Mouse (Mus musculus) liver, embryonic 15.5 days (tissue): ENCODE measurements around the gene Ash1l. TPM values are rescaled to one million over a fixed set of nuclear protein-coding genes. Genes with fewer than 3 reads are reported as not detected.

Experiments used
- ATAC-seq: fragments of 200-750 bp; cut with Nextera tagmentation; 2 replicates; pipeline ENCODE4 v1.8.0; 2017; ENCODE audit warnings: moderate number of reproducible peaks, mild to moderate bottlenecking, moderate library complexity; ENCODE audit not compliant: insufficient read depth
- H3K27ac ChIP-seq: fragments of 300-500 bp; sonication (generic); replicated peaks from 2 replicates; pipeline ENCODE4 v1.5.1; 2015; ENCODE audit warnings: mild to moderate bottlenecking, inconsistent platforms
- H3K27me3 ChIP-seq: fragments of 300-500 bp; sonication (generic); 2 replicates; pipeline ENCODE4 v1.6.1; 2015; ENCODE audit warnings: mild to moderate bottlenecking, inconsistent platforms
- H3K36me3 ChIP-seq: fragments of 300-500 bp; sonication (generic); replicated peaks from 2 replicates; pipeline ENCODE4 v1.6.1; 2015; ENCODE audit warnings: moderate library complexity, mild to moderate bottlenecking, inconsistent platforms
- H3K4me1 ChIP-seq: fragments of 300-500 bp; sonication (generic); replicated peaks from 2 replicates; pipeline ENCODE4 v1.6.1; 2015; ENCODE audit warnings: inconsistent platforms
- H3K4me2 ChIP-seq: fragments of 300-500 bp; sonication (generic); 2 replicates; pipeline ENCODE4 v1.6.1; 2015; ENCODE audit warnings: moderate library complexity, mild to moderate bottlenecking, inconsistent platforms
- H3K4me3 ChIP-seq: fragments of 300-500 bp; sonication (generic); replicated peaks from 2 replicates; pipeline ENCODE4 v1.5.1; 2015; ENCODE audit warnings: mild to moderate bottlenecking, inconsistent platforms
- H3K9ac ChIP-seq: fragments of 300-500 bp; sonication (generic); 2 replicates; pipeline ENCODE4 v1.6.1; 2015; ENCODE audit warnings: moderate library complexity, mild to moderate bottlenecking, inconsistent platforms
- H3K9me3 ChIP-seq: fragments of 300-500 bp; sonication (generic); replicated peaks from 2 replicates; pipeline ENCODE4 v1.6.1; 2016; ENCODE audit warnings: inconsistent platforms
- WGBS: fragments of 180-500 bp; shearing (Covaris S2); methylation state at CpG from one replicate; pipeline ENCODE4 v1.1.7; 2015; ENCODE audit warnings: mixed read lengths; ENCODE audit not compliant: insufficient replicate concordance; 5-methylcytosine and 5-hydroxymethylcytosine counted together
- polyA plus RNA-seq: library from polyadenylated mRNA; unstranded; fragments of >200 nt; fragmentation: Nextera tagmentation; extraction: Ambion mirVana; gene quantifications from 2 replicates; pipeline ENCODE4 v1.2.1, GENCODE M21; 2015

Ash1l gene
- polyA plus RNA-seq, 1 experiment from 2014 or later, result 4.8 TPM

GRCm38 (mm10) chr3:89115522-89115921 lies 165.1 kb downstream of the Ash1l start:
- WGBS, result 0% methylated on average over 2 of the region's 2 CpGs
- H3K4me3 ChIP-seq, result no peak overlapping the region
- no peak overlapping the region for H3K9ac ChIP-seq
- H3K27me3 ChIP-seq, result no peaks in the 10 kb centered on the region
- H3K4me1 ChIP-seq, result peaks cover 31% of the 10 kb centered on the region
- ATAC-seq, result peak; percentile 78
- H3K9me3 ChIP-seq, result no peaks in the 10 kb centered on the region
- H3K4me2 ChIP-seq, result peak overlapping the region; percentile 36; the same call in 1 of the 2 replicates
- no peak overlapping the region; the same call in 1 of the 2 replicates for H3K27ac ChIP-seq
- no peaks in the 10 kb centered on the region for H3K36me3 ChIP-seq

- no peaks in the 10 kb centered on the region for H3K27me3 ChIP-seq
- no peak overlapping the region for H3K9ac ChIP-seq
- peaks cover 19% of the 10 kb centered on the region for H3K4me1 ChIP-seq
- H3K27ac ChIP-seq, result no peak overlapping the region
- no peak overlapping the region for H3K4me3 ChIP-seq
- H3K36me3 ChIP-seq, result no peaks in the 10 kb centered on the region
- H3K9me3 ChIP-seq, result no peaks in the 10 kb centered on the region
- WGBS, result 65% methylated on average over 2 of the region's 2 CpGs
- no peak for ATAC-seq
- no peak overlapping the region for H3K4me2 ChIP-seq
Measured at GRCm38 (mm10) chr3:89123313-89123712, 172.9 kb downstream of the Ash1l start.

DNA sequence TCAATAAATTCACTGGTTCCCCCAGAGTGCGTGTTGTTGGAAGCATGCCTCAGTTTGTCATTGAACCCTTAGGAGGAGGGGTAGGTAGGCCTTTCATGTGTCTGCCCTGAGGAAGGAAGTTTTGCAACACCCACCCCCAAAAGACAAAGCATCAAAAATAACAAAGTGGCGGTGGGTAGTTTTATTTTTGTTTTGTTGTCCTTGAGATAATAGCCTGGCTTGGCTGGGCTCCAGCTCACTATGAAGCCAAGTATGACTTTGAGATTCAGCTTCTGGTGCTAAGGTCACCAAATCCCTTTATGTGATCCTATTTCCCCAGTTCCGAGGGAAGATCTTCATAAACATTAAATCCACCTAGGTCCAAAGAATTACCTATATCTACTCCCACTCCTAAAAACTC lies 173.8 kb downstream of the Ash1l start:
- H3K36me3 ChIP-seq, result no peaks in the 10 kb centered on the region
- no peak overlapping the region for H3K4me2 ChIP-seq
- H3K27me3 ChIP-seq, result no peaks in the 10 kb centered on the region
- WGBS, result 52% methylated on average over 3 of the region's 3 CpGs
- no peak overlapping the region for H3K9ac ChIP-seq
- no peak overlapping the region; the same call in 1 of the 2 replicates for H3K27ac ChIP-seq
- H3K4me3 ChIP-seq, result no peak overlapping the region
- ATAC-seq, result no peak
- H3K9me3 ChIP-seq, result no peaks in the 10 kb centered on the region
- H3K4me1 ChIP-seq, result peaks cover 28% of the 10 kb centered on the region

DNA sequence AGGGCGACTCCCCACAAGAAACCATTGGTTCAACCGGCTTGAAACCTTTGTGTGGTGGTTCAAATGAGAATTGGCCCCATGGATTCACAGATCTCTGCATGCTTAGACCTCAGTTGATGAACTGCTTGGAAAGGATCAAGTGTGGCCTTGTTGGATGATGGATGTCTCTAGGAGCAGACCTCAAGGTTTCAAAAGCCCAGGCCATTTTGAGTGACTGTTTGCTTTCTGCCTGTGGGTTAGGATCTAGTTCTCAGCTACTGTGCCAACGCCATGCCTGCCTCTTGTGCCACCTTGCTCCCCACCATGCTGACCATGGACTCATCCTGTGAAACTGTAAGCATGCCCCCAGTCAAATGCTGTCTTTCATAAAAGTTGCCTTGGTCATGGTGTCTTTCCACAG lies 175.6 kb downstream of the Ash1l start:
- 80% methylated on average over 3 of the region's 3 CpGs for WGBS
- no peak overlapping the region for H3K27ac ChIP-seq
- peaks cover 45% of the 10 kb centered on the region for H3K4me1 ChIP-seq
- H3K9ac ChIP-seq, result no peak overlapping the region
- H3K4me2 ChIP-seq, result no peak overlapping the region
- no peaks in the 10 kb centered on the region for H3K27me3 ChIP-seq
- no peaks in the 10 kb centered on the region for H3K36me3 ChIP-seq
- H3K4me3 ChIP-seq, result no peak overlapping the region
- ATAC-seq, result no peak
- H3K9me3 ChIP-seq, result no peaks in the 10 kb centered on the region

Other genes starting within 250 kb of the Ash1l start
- 32.3 and 34.8 TPM in 2 replicates for gene Rit1, start 233.8 kb upstream of the Ash1l start, polyA plus RNA-seq
- 0.73 and 1.3 TPM in 2 replicates for gene Syt11, start 175.5 kb upstream of the Ash1l start, polyA plus RNA-seq
- gene Gon4l, start 115.4 kb upstream of the Ash1l start, polyA plus RNA-seq, result 2.7 and 3.3 TPM in 2 replicates
- gene Msto1, start 36.6 kb upstream of the Ash1l start, polyA plus RNA-seq, result 12.0 and 12.9 TPM in 2 replicates
- gene Dap3, start 559 bp downstream of the Ash1l start, polyA plus RNA-seq, result 84.3 and 88.9 TPM in 2 replicates
- 3.0 and 4.0 TPM in 2 replicates for gene Rusc1, start 142.7 kb downstream of the Ash1l start, polyA plus RNA-seq
- not detected in 2 replicates for gene Gm43738, start 150.5 kb downstream of the Ash1l start, polyA plus RNA-seq
- gene Fdps, start 151.3 kb downstream of the Ash1l start, polyA plus RNA-seq, result 339 and 359 TPM in 2 replicates
- 102 and 104 TPM in 2 replicates for gene Pklr, start 185.5 kb downstream of the Ash1l start, polyA plus RNA-seq
- gene Hcn3, start 209.6 kb downstream of the Ash1l start, polyA plus RNA-seq, result 0.43 and 0.45 TPM in 2 replicates
- 8.5 and 10.1 TPM in 2 replicates for gene Clk2, start 214.2 kb downstream of the Ash1l start, polyA plus RNA-seq
- gene Scamp3, start 226.9 kb downstream of the Ash1l start, polyA plus RNA-seq, result 53.0 and 53.7 TPM in 2 replicates
- 2.4 and 2.9 TPM in 2 replicates for gene Fam189b, start 232.5 kb downstream of the Ash1l start, polyA plus RNA-seq